Mouse (Mus musculus) thymus, adult 2 months (tissue): ENCODE data around the gene Rdh9. TPM values are rescaled to one million over a fixed set of nuclear protein-coding genes. Genes with fewer than 3 reads are reported as not detected.
"Not testable (repeated sequence)": the region's sequence is repeated elsewhere in the genome, so short reads cannot be mapped to it uniquely, and the experiment has no call there.

Experiments used
- DNase-seq: peaks from one replicate; pipeline ENCODE4 v3.0.0; 2021
- H3K27ac ChIP-seq: fragments of 200-500 bp; 2 replicates; pipeline ENCODE4 v1.5.1; 2012; ENCODE audit warnings: low read length, control low read depth; ENCODE audit not compliant: control insufficient read depth, insufficient read depth
- H3K27me3 ChIP-seq: fragments of 200-500 bp; 2 replicates; pipeline ENCODE4 v1.6.1; 2012; ENCODE audit warnings: mild to moderate bottlenecking, low read length, moderate library complexity, mixed read lengths; ENCODE audit not compliant: control insufficient read depth, insufficient read depth
- H3K36me3 ChIP-seq: fragments of 200-500 bp; 2 replicates; pipeline ENCODE4 v1.6.1; 2012; ENCODE audit warnings: mild to moderate bottlenecking, low read length, moderate library complexity; ENCODE audit not compliant: control insufficient read depth, insufficient read depth
- H3K4me1 ChIP-seq: fragments of 200-500 bp; replicated peaks from 2 replicates; pipeline ENCODE4 v1.6.1; 2012; ENCODE audit warnings: low read length; ENCODE audit not compliant: control insufficient read depth, insufficient read depth
- H3K4me3 ChIP-seq: fragments of 200-500 bp; 2 replicates; pipeline ENCODE4 v1.5.1; 2012; ENCODE audit warnings: mild to moderate bottlenecking, low read length, control low read depth, moderate library complexity; ENCODE audit not compliant: control insufficient read depth, insufficient read depth
- CTCF ChIP-seq: fragments of 200-500 bp; IDR thresholded peaks from 2 replicates; pipeline ENCODE4 v1.5.1; 2012; ENCODE audit warnings: mild to moderate bottlenecking, control low read depth, low read length, moderate library complexity, borderline replicate concordance; ENCODE audit not compliant: control insufficient read depth, poor library complexity, insufficient read depth; ENCODE audit errors: extremely low read depth
- POLR2A ChIP-seq: fragments of 200-500 bp; IDR thresholded peaks from 2 replicates; pipeline ENCODE4 v1.6.1; 2012; ENCODE audit warnings: mild to moderate bottlenecking, low read length, control low read depth, moderate library complexity; ENCODE audit not compliant: control insufficient read depth, poor library complexity, insufficient read depth; ENCODE audit errors: extremely low read depth
- WGBS: fragments of 180-500 bp; shearing (Covaris S2); methylation state at CpG from one replicate; pipeline ENCODE4 v1.1.7; 2018; 5-methylcytosine and 5-hydroxymethylcytosine counted together
- polyA plus RNA-seq: library from polyadenylated mRNA; depleted of rRNA; stranded (reverse); fragments of >200 nt; gene quantifications from 2 replicates; pipeline ENCODE4 v1.2.3, GENCODE M21; 2012; rRNA removed

Gene Rdh9
- polyA plus RNA-seq, 1 experiment = 0.20 TPM

GRCm38 (mm10) chr10:127825386-127825785 lies 49.2 kb downstream of the Rdh9 start:
- 76% methylated on average over 6 of the region's 6 CpGs for WGBS
- TF ChIP-seq POLR2A (no peak), CTCF (no peak)
- Histone ChIP-seq H3K4me1 (no peaks in the 10 kb centered on the region), H3K27ac (no peak overlapping the region), H3K4me3 (no peak overlapping the region), H3K27me3 (no peaks in the 10 kb centered on the region), H3K36me3 (no peaks in the 10 kb centered on the region)
- no peak for DNase-seq

DNA sequence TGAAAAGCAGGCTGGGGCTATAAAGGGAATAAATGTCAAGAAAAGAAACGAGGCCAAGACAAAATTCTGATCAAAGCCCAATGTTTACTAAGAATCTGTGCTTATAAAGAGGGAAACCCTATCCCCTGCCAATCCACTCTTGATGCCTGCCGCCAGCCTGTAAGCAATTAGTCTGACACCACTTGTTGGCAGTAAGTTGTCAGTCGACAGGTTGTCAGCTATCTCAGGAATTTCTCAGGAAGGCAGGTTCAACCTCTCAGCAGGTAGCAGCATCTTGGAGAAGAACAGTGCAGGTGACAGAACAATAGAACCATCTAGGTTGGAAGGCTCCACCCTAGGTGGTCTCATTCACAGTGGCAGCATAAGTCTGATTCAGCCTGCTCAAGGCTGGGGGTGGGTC lies 52.9 kb downstream of the Rdh9 start:
- DNase-seq = no peak
- H3K4me3 ChIP-seq = no peak overlapping the region
- TF ChIP-seq POLR2A (no peak), CTCF (no peak)
- no peaks in the 10 kb centered on the region for H3K36me3 ChIP-seq
- 80% methylated on average over 3 of the region's 3 CpGs for WGBS
- no peaks in the 10 kb centered on the region for H3K27me3 ChIP-seq
- no peak overlapping the region for H3K27ac ChIP-seq
- H3K4me1 ChIP-seq = no peaks in the 10 kb centered on the region

- not testable (repeated sequence) for H3K4me3 ChIP-seq, H3K27me3 ChIP-seq, DNase-seq, H3K36me3 ChIP-seq, H3K27ac ChIP-seq, H3K4me1 ChIP-seq
- WGBS = 98% methylated on average over 1 of the region's 1 CpGs
Measured at GRCm38 (mm10) chr10:127834186-127834585, 58.0 kb downstream of the Rdh9 start.

DNA sequence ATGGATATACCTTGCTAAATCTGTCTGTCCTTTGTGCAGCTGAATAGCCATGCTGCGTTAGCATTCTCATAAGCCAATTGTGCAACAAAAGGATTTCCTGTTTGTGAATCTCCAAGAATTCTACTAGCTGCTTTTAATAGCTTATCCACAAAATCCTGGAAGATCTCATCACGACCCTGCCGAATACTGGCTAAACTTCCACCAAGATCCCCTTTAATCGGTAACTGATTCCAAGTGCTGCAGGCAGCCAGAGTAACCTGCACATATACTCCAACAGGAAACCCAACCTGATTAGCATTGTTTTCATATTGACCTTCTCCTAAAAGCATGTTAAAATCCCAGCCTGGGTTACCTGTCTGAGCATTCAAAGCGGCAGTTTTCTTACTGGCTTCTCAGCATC lies 59.1 kb downstream of the Rdh9 start:
- H3K4me3 ChIP-seq = no peak overlapping the region
- no peak for DNase-seq
- no peaks in the 10 kb centered on the region for H3K27me3 ChIP-seq
- H3K36me3 ChIP-seq = no peaks in the 10 kb centered on the region
- WGBS = 84% methylated on average over 5 of the region's 5 CpGs
- TF ChIP-seq CTCF = no peak
- no peak for TF ChIP-seq POLR2A
- H3K27ac ChIP-seq = no peak overlapping the region
- H3K4me1 ChIP-seq = no peaks in the 10 kb centered on the region

DNA sequence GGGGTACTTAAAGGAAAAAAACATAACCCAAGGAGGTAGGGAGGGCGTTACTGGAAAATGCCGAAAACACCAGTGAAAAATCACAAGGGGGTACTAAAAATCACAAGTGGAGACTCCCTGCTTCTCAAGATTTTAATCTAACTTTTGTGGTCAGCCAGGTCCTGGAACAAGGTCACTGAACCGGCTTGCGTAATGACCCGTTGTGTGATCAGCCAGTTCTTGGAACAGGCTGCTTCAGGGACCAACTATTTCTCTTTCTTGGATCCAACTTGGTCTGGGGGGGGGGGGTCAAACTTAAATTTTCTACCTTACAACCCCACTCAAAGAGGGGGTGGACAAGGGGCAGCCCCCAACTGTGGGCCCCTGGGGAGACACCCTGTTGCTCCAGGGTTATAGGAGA lies 61.6 kb downstream of the Rdh9 start:
- not testable (repeated sequence) for H3K4me3 ChIP-seq, DNase-seq, H3K4me1 ChIP-seq, H3K27ac ChIP-seq, H3K27me3 ChIP-seq, H3K36me3 ChIP-seq
- 94% methylated on average over 5 of the region's 5 CpGs for WGBS

GRCm38 (mm10) chr10:127838539-127838938 lies 62.4 kb downstream of the Rdh9 start:
- Histone ChIP-seq H3K4me3 (no peak overlapping the region), H3K27me3 (no peaks in the 10 kb centered on the region), H3K4me1 (no peaks in the 10 kb centered on the region), H3K27ac (no peak overlapping the region), H3K36me3 (no peaks in the 10 kb centered on the region)
- TF ChIP-seq POLR2A (no peak), CTCF (no peak)
- no peak for DNase-seq
- WGBS = 92% methylated on average over 2 of the region's 2 CpGs

DNA sequence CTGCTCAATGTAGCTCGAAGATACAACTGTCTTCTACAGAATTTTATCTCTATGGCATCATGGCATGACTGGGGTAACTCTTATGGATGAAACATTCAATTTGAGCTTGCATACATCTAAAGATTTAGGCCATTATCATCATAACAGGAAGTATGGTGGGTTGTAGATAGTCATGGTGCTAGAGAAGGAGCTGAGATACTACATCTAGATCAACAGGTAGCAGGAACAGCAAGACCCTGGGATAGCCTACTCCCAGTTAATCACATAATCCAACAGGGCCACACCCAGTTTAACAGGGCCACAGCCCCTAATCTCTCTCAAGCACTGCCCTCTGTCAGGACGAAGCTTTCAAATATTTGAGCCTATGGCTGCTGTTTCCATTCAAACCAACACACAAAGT lies 64.6 kb downstream of the Rdh9 start:
- H3K4me1 ChIP-seq = no peaks in the 10 kb centered on the region
- DNase-seq = no peak
- TF ChIP-seq POLR2A = no peak
- TF ChIP-seq CTCF = no peak
- H3K27me3 ChIP-seq = no peaks in the 10 kb centered on the region
- 80% methylated on average over 2 of the region's 2 CpGs for WGBS
- no peak overlapping the region for H3K4me3 ChIP-seq
- H3K27ac ChIP-seq = no peak overlapping the region
- H3K36me3 ChIP-seq = no peaks in the 10 kb centered on the region

Other genes starting within 250 kb of the Rdh9 start
- gene Nxph4, start 241.8 kb upstream of the Rdh9 start, polyA plus RNA-seq = 0.06 and 0.20 TPM in 2 replicates
- 35.3 and 40.3 TPM in 2 replicates for gene Lrp1, start 155.2 kb upstream of the Rdh9 start, polyA plus RNA-seq
- 168 and 185 TPM in 2 replicates for gene Stat6, start 133.4 kb upstream of the Rdh9 start, polyA plus RNA-seq
- gene Nemp1, start 109.5 kb upstream of the Rdh9 start, polyA plus RNA-seq = 14.2 and 15.0 TPM in 2 replicates
- 69.3 and 79.2 TPM in 2 replicates for gene Nab2, start 107.8 kb upstream of the Rdh9 start, polyA plus RNA-seq
- gene Myo1a, start 71.2 kb upstream of the Rdh9 start, polyA plus RNA-seq = 1.6 and 1.8 TPM in 2 replicates
- 4.3 and 4.5 TPM in 2 replicates for gene Tac2, start 51.9 kb upstream of the Rdh9 start, polyA plus RNA-seq
- 7.4 and 8.3 TPM in 2 replicates for gene Zbtb39, start 36.8 kb upstream of the Rdh9 start, polyA plus RNA-seq
- 2.3 and 2.4 TPM in 2 replicates for gene Gpr182, start 24.7 kb upstream of the Rdh9 start, polyA plus RNA-seq
- gene Rdh1, start 16.7 kb upstream of the Rdh9 start, polyA plus RNA-seq = 0.04 and 0.08 TPM in 2 replicates
- 0.10 TPM in 1 of 2 replicates, not detected in the other for gene Rdh16f1, start 16.6 kb upstream of the Rdh9 start, polyA plus RNA-seq
- 0.03 and 0.14 TPM in 2 replicates for gene Rdh16, start 24.8 kb downstream of the Rdh9 start, polyA plus RNA-seq
- gene Rdh19, start 73.5 kb downstream of the Rdh9 start, polyA plus RNA-seq = not detected in 2 replicates
- gene Rdh16f2, start 90.1 kb downstream of the Rdh9 start, polyA plus RNA-seq = 0.32 TPM in 1 of 2 replicates, not detected in the other
- gene Rdh7, start 112.4 kb downstream of the Rdh9 start, polyA plus RNA-seq = 0.11 and 1.7 TPM in 2 replicates
- gene Sdr9c7, start 122.1 kb downstream of the Rdh9 start, polyA plus RNA-seq = 0.52 and 1.3 TPM in 2 replicates
- 1.2 and 1.6 TPM in 2 replicates for gene Hsd17b6, start 231.2 kb downstream of the Rdh9 start, polyA plus RNA-seq
- 20.8 and 21.1 TPM in 2 replicates for gene Prim1, start 238.8 kb downstream of the Rdh9 start, polyA plus RNA-seq